Mouse (Mus musculus) midbrain, postnatal 0 days (tissue): ENCODE data around the gene Slain2. TPM values are rescaled to one million over a fixed set of nuclear protein-coding genes. Genes with fewer than 3 reads are reported as not detected.
"Not testable (repeated sequence)": the region's sequence is repeated elsewhere in the genome, so short reads cannot be mapped to it uniquely, and the experiment has no call there.

ENCODE experiments used
- ATAC-seq: fragments of 200-750 bp; cut with Nextera tagmentation; 2 replicates; pipeline ENCODE4 v1.8.0; 2017; ENCODE audit warnings: moderate number of reproducible peaks, mild to moderate bottlenecking, moderate TSS enrichment, moderate library complexity; ENCODE audit not compliant: low FRiP score
- DNase-seq: peaks from one replicate; pipeline ENCODE4 v3.0.0-alpha.2; 2015; ENCODE audit warnings: low spot score
- H3K27ac ChIP-seq: fragments of 300-500 bp; sonication (generic); 2 replicates; pipeline ENCODE4 v1.5.1; 2014; ENCODE audit warnings: low read depth, mild to moderate bottlenecking, low read length, mixed read lengths
- H3K27me3 ChIP-seq: fragments of 300-500 bp; sonication (generic); 2 replicates; pipeline ENCODE4 v1.6.1; 2014; ENCODE audit warnings: low read length, control low read depth, mixed read lengths; ENCODE audit not compliant: insufficient read depth
- H3K36me3 ChIP-seq: fragments of 300-500 bp; sonication (generic); 2 replicates; pipeline ENCODE4 v1.6.1; 2014; ENCODE audit warnings: low read length, control low read depth, mixed read lengths; ENCODE audit not compliant: insufficient read depth
- H3K4me1 ChIP-seq: fragments of 300-500 bp; sonication (generic); 2 replicates; pipeline ENCODE4 v1.6.1; 2014; ENCODE audit warnings: mild to moderate bottlenecking, control low read depth, antibody characterized with exemption, low read length, mixed read lengths; ENCODE audit not compliant: insufficient read depth
- H3K4me2 ChIP-seq: fragments of 300-500 bp; sonication (generic); 2 replicates; pipeline ENCODE4 v1.6.1; 2014; ENCODE audit warnings: low read depth, mild to moderate bottlenecking, low read length, mixed read lengths; ENCODE audit not compliant: poor library complexity, severe bottlenecking
- H3K4me3 ChIP-seq: fragments of 300-500 bp; sonication (generic); 2 replicates; pipeline ENCODE4 v1.5.1; 2014; ENCODE audit warnings: low read depth, mild to moderate bottlenecking, low read length, moderate library complexity
- H3K9ac ChIP-seq: fragments of 300-500 bp; sonication (generic); replicated peaks from 2 replicates; pipeline ENCODE4 v1.6.1; 2014; ENCODE audit warnings: mild to moderate bottlenecking, low read length, moderate library complexity, mixed read lengths; ENCODE audit not compliant: poor library complexity, severe bottlenecking
- H3K9me3 ChIP-seq: fragments of 300-500 bp; sonication (generic); 2 replicates; pipeline ENCODE4 v1.6.1; 2016; ENCODE audit warnings: low read length, control low read depth
- CTCF ChIP-seq: IDR thresholded peaks from 2 replicates; pipeline ENCODE4 v1.5.1; 2016; ENCODE audit warnings: antibody characterized with exemption, mild to moderate bottlenecking
- WGBS: fragments of 180-500 bp; shearing (Covaris S2); extraction: QIAGEN DNeasy Blood & Tissue Kit; methylation state at CpG from one replicate; pipeline ENCODE4 v1.1.7; 2014; 5-methylcytosine and 5-hydroxymethylcytosine counted together
- polyA plus RNA-seq: library from polyadenylated mRNA; unstranded; fragments of >200 nt; fragmentation: Nextera tagmentation; extraction: Ambion mirVana; gene quantifications from 2 replicates; pipeline ENCODE4 v1.2.1, GENCODE M21; 2015
- total RNA-seq: library from RNA; depleted of rRNA; stranded (reverse); fragments of >200 nt; gene quantifications from 2 replicates; pipeline ENCODE4 v1.2.3, GENCODE M21; 2014

Gene Slain2
- total and polyA plus RNA-seq, 2 experiments from 2014 or later: 10.8 to 42.2 TPM

GRCm38 (mm10) chr5:72933026-72933675 lies 19.0 kb downstream of the Slain2 start:
- Histone ChIP-seq H3K4me1 (no peaks in the 10 kb centered on the region), H3K9me3 (no peaks in the 10 kb centered on the region), H3K4me3 (no peak overlapping the region), H3K4me2 (no peak overlapping the region), H3K9ac (no peak overlapping the region), H3K36me3 (no peaks in the 10 kb centered on the region), H3K27ac (no peak overlapping the region), H3K27me3 (no peaks in the 10 kb centered on the region)
- ATAC-seq (no peak), DNase-seq (no peak)
- WGBS: 96% methylated on average over 17 of the region's 17 CpGs
- no peak for TF ChIP-seq CTCF

- WGBS: 95% methylated on average over 3 of the region's 3 CpGs
- not testable (repeated sequence) for H3K9me3 ChIP-seq, ATAC-seq
Observed at GRCm38 (mm10) chr5:72938421-72938820, 24.3 kb downstream of the Slain2 start.

GRCm38 (mm10) chr5:72939311-72939710 lies 25.2 kb downstream of the Slain2 start:
- Histone ChIP-seq H3K36me3 (no peaks in the 10 kb centered on the region), H3K9ac (no peak overlapping the region), H3K4me1 (no peaks in the 10 kb centered on the region), H3K4me2 (no peak overlapping the region), H3K27ac (no peak overlapping the region), H3K4me3 (no peak overlapping the region), H3K27me3 (no peaks in the 10 kb centered on the region), H3K9me3 (no peaks in the 10 kb centered on the region)
- 98% methylated on average over 2 of the region's 2 CpGs for WGBS
- no peak for DNase-seq
- no peak for ATAC-seq
- no peak for TF ChIP-seq CTCF

More at GRCm38 (mm10) chr5:72938421-72938820, 24.3 kb downstream of the Slain2 start:
- H3K36me3 ChIP-seq, H3K27me3 ChIP-seq, H3K4me1 ChIP-seq, H3K9ac ChIP-seq, H3K27ac ChIP-seq, H3K4me3 ChIP-seq, DNase-seq, H3K4me2 ChIP-seq: not testable (repeated sequence)

GRCm38 (mm10) chr5:72940906-72941432 lies 26.9 kb downstream of the Slain2 start:
- H3K4me1 ChIP-seq: no peaks in the 10 kb centered on the region
- TF ChIP-seq CTCF: no peak
- DNase-seq: no peak
- WGBS: 93% methylated on average over 5 of the region's 5 CpGs
- H3K4me2 ChIP-seq: no peak overlapping the region
- no peak overlapping the region for H3K4me3 ChIP-seq
- H3K27ac ChIP-seq: no peak overlapping the region
- no peak overlapping the region for H3K9ac ChIP-seq
- no peaks in the 10 kb centered on the region for H3K27me3 ChIP-seq
- ATAC-seq: no peak
- H3K9me3 ChIP-seq: no peaks in the 10 kb centered on the region
- H3K36me3 ChIP-seq: no peaks in the 10 kb centered on the region

DNA sequence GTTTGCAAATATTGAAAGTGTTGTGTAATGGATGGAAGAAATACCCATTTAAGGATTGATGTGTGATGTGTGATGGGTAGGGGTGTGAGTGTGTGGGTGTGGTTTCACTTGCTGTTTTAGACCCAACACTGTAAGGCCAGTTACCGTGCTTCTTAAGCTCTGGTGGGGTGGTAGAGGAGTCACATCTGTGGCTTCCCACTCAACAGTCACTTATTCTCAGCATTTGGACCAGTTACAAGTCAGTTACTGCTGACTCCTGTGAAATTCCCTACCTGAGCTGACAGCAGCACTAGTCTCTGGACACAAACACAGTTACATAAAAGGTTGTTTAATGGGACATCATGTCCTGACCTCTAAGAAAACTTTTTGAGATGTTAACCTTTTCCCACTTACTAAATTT lies 34.0 kb downstream of the Slain2 start:
- no peaks in the 10 kb centered on the region; the same call in 1 of the 2 replicates for H3K36me3 ChIP-seq
- 85% methylated on average over 1 of the region's 1 CpGs for WGBS
- no peak overlapping the region for H3K27ac ChIP-seq
- no peak overlapping the region for H3K4me2 ChIP-seq
- DNase-seq: no peak
- TF ChIP-seq CTCF: no peak
- H3K27me3 ChIP-seq: no peaks in the 10 kb centered on the region
- H3K9ac ChIP-seq: no peak overlapping the region
- no peaks in the 10 kb centered on the region for H3K9me3 ChIP-seq
- H3K4me1 ChIP-seq: no peaks in the 10 kb centered on the region
- no peak for ATAC-seq
- no peak overlapping the region for H3K4me3 ChIP-seq

- 93% methylated on average over 2 of the region's 2 CpGs for WGBS
- H3K4me2 ChIP-seq: no peak overlapping the region
- H3K27me3 ChIP-seq: no peaks in the 10 kb centered on the region
- H3K4me3 ChIP-seq: no peak overlapping the region
- ATAC-seq (no peak), DNase-seq (no peak)
- no peak overlapping the region for H3K27ac ChIP-seq
- no peaks in the 10 kb centered on the region for H3K9me3 ChIP-seq
- no peak for TF ChIP-seq CTCF
- H3K4me1 ChIP-seq: no peaks in the 10 kb centered on the region
- no peak overlapping the region for H3K9ac ChIP-seq
- H3K36me3 ChIP-seq: no peaks in the 10 kb centered on the region; the same call in 1 of the 2 replicates
Observed at GRCm38 (mm10) chr5:72950252-72950651, 36.1 kb downstream of the Slain2 start.
